Mouse (Mus musculus): ENCODE data around the gene Lgi4. TPM values are rescaled to one million over a fixed set of nuclear protein-coding genes. Genes with fewer than 3 reads are reported as not detected.
A peak's percentile ranks its signal among the peaks of the same experiment; 100 is the strongest.

Gene Lgi4
- polyA plus RNA-seq, 1 experiment: 48.9 TPM

DNA sequence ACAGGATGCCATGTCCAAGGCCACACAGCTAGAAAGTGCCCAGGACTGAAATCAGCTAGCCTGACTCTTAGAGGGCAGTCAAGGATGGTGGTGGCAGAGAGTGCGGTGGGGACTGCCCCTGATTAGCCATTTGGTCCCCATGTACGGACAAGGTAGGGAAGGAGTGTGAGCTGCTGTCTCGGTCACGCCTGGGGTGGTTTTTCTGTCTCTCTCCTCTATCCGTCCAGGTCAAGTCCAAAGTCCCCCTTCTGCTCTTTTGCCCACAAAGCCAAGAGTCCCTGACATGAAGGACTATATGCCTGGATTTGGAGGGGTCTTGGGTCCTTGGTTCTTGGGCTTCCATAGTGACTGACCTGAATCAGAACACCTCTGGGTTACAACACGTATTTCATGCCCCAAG, 54.7 kb downstream of the Lgi4 start:
- WGBS: 95% methylated on average over 6 of the region's 6 CpGs
- Histone ChIP-seq H3K4me3 (replicated peaks; ENCODE audit: insufficient read depth, low read depth, low read length) (no peak overlapping the region), H3K27me3 (ENCODE audit: control insufficient read depth, insufficient read depth, low read length) (no peaks in the 10 kb centered on the region), H3K27ac (ENCODE audit: insufficient read depth, low read length) (no peak overlapping the region), H3K4me1 (ENCODE audit: control insufficient read depth, insufficient read depth, low read length) (peaks cover 42% of the 10 kb centered on the region)
- TF ChIP-seq POLR2A (IDR thresholded peaks at IDR 0.05; ENCODE audit: borderline replicate concordance, insufficient read depth, low read length): no peak
- TF ChIP-seq CTCF (IDR thresholded peaks at IDR 0.05; ENCODE audit: borderline replicate concordance, insufficient read depth, low read depth, low read length): no peak
- DNase-seq: no peak

DNA sequence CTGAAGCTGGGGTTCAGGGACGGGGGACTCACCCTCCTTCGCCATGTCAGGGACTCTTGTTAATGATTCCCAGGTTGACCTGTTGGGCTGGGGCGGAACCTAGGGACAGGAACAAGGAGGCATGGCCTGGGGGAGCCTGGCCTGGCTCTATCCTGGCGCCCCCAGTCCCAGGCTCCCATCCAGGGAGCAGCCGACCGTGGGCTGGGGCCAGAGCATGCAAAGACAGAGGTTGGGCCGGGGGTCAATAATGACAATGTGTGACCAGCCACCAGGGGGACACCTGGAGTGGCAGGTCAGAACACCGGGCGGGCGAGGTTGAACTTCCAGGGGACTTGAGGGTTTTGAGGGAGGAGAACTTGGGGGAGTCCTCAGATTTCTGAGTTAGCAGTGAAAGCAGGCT, 55.5 kb downstream of the Lgi4 start:
- TF ChIP-seq CTCF (IDR thresholded peaks at IDR 0.05; ENCODE audit: borderline replicate concordance, insufficient read depth, low read depth, low read length) (no peak; the same call in 1 of the 2 replicates), POLR2A (IDR thresholded peaks at IDR 0.05; ENCODE audit: borderline replicate concordance, insufficient read depth, low read length) (no peak)
- Histone ChIP-seq H3K4me3 (replicated peaks; ENCODE audit: insufficient read depth, low read depth, low read length) (no peak overlapping the region), H3K4me1 (ENCODE audit: control insufficient read depth, insufficient read depth, low read length) (peaks cover 45% of the 10 kb centered on the region), H3K27me3 (ENCODE audit: control insufficient read depth, insufficient read depth, low read length) (no peaks in the 10 kb centered on the region), H3K27ac (ENCODE audit: insufficient read depth, low read length) (no peak overlapping the region)
- no peak for DNase-seq
- WGBS: 74% methylated on average over 10 of the region's 10 CpGs

GRCm38 (mm10) chr7:31115182-31115581, 56.0 kb downstream of the Lgi4 start, which contains the start of gene Hpn:
TSS of gene Hpn (minus strand) at chr7:31115290.
- Histone ChIP-seq H3K4me3 (replicated peaks; ENCODE audit: insufficient read depth, low read depth, low read length) (no peak within 1 kb of the TSS), H3K27ac (ENCODE audit: insufficient read depth, low read length) (peak within 1 kb of the TSS; percentile 42; the same call in 1 of the 2 replicates), H3K27me3 (ENCODE audit: control insufficient read depth, insufficient read depth, low read length) (no peaks in the 10 kb centered on the region), H3K4me1 (ENCODE audit: control insufficient read depth, insufficient read depth, low read length) (peaks cover 45% of the 10 kb centered on the region)
- DNase-seq: peak; percentile 43 to 46
- 41% methylated on average over 15 of the region's 15 CpGs for WGBS
- TF ChIP-seq CTCF (IDR thresholded peaks at IDR 0.05; ENCODE audit: borderline replicate concordance, insufficient read depth, low read depth, low read length) (no peak), POLR2A (IDR thresholded peaks at IDR 0.05; ENCODE audit: borderline replicate concordance, insufficient read depth, low read length) (no peak)

GRCm38 (mm10) chr7:31115587-31116043, 56.5 kb downstream of the Lgi4 start:
- TF ChIP-seq POLR2A (IDR thresholded peaks at IDR 0.05; ENCODE audit: borderline replicate concordance, insufficient read depth, low read length) (no peak), CTCF (IDR thresholded peaks at IDR 0.05; ENCODE audit: borderline replicate concordance, insufficient read depth, low read depth, low read length) (no peak)
- 7% methylated on average over 17 of the region's 17 CpGs for whole genome bisulfite sequencing
- Histone ChIP-seq H3K4me3 (replicated peaks; ENCODE audit: insufficient read depth, low read depth, low read length) (no peak overlapping the region), H3K4me1 (ENCODE audit: control insufficient read depth, insufficient read depth, low read length) (peaks cover 47% of the 10 kb centered on the region), H3K27me3 (ENCODE audit: control insufficient read depth, insufficient read depth, low read length) (no peaks in the 10 kb centered on the region), H3K27ac (ENCODE audit: insufficient read depth, low read length) (peak overlapping the region; percentile 42; the same call in 1 of the 2 replicates)
- DNase-seq: peak; percentile 81 to 83

- no peak overlapping the region for H3K4me3 ChIP-seq (replicated peaks; ENCODE audit: insufficient read depth, low read depth, low read length)
- WGBS: 62% methylated on average over 16 of the region's 16 CpGs
- no peak overlapping the region; the same call in 1 of the 2 replicates for H3K27ac ChIP-seq (ENCODE audit: insufficient read depth, low read length)
- TF ChIP-seq POLR2A (IDR thresholded peaks at IDR 0.05; ENCODE audit: borderline replicate concordance, insufficient read depth, low read length) (no peak), CTCF (IDR thresholded peaks at IDR 0.05; ENCODE audit: borderline replicate concordance, insufficient read depth, low read depth, low read length) (no peak)
- H3K4me1 ChIP-seq (ENCODE audit: control insufficient read depth, insufficient read depth, low read length): peaks cover 57% of the 10 kb centered on the region
- no peaks in the 10 kb centered on the region for H3K27me3 ChIP-seq (ENCODE audit: control insufficient read depth, insufficient read depth, low read length)
- DNase-seq: peak; percentile 44 to 45
Observed at GRCm38 (mm10) chr7:31116721-31117145, 57.6 kb downstream of the Lgi4 start.

- H3K27me3 ChIP-seq (ENCODE audit: control insufficient read depth, insufficient read depth, low read length): no peaks in the 10 kb centered on the region
- peak overlapping the region; percentile 25 for H3K4me3 ChIP-seq (replicated peaks; ENCODE audit: insufficient read depth, low read depth, low read length)
- WGBS: 15% methylated on average over 11 of the region's 11 CpGs
- peaks cover 58% of the 10 kb centered on the region for H3K4me1 ChIP-seq (ENCODE audit: control insufficient read depth, insufficient read depth, low read length)
- TF ChIP-seq POLR2A (IDR thresholded peaks at IDR 0.05; ENCODE audit: borderline replicate concordance, insufficient read depth, low read length): peak; percentile 17; the same call in 1 of the 2 replicates
- TF ChIP-seq CTCF (IDR thresholded peaks at IDR 0.05; ENCODE audit: borderline replicate concordance, insufficient read depth, low read depth, low read length): no peak
- DNase-seq: peak; percentile 67 to 78
- peak overlapping the region; percentile 85 for H3K27ac ChIP-seq (ENCODE audit: insufficient read depth, low read length)
Observed at GRCm38 (mm10) chr7:31117465-31117864, 58.3 kb downstream of the Lgi4 start.

DNA sequence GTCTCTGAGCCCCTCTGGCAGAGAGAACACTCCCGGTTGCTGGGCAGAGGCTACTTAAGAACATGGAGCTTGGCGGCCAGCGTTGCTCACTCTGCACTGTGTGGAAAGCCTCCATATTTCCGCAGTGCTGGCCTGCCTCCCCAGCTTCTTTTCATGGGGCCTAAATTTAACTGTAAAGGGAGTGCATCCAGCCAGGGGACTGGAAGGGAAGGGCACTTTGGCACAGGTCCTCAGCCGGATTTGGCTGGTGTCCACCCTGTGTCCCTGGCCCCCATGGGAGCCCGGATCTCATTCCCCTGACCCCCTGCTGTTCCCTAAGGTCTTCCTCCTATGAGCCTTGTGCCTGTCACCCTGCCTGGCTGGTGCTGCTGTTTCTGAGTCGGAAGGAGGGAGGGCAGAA, 59.3 kb downstream of the Lgi4 start:
- H3K27me3 ChIP-seq (ENCODE audit: control insufficient read depth, insufficient read depth, low read length): no peaks in the 10 kb centered on the region
- TF ChIP-seq CTCF (IDR thresholded peaks at IDR 0.05; ENCODE audit: borderline replicate concordance, insufficient read depth, low read depth, low read length) (no peak), POLR2A (IDR thresholded peaks at IDR 0.05; ENCODE audit: borderline replicate concordance, insufficient read depth, low read length) (no peak)
- peak; percentile 81 to 82 for DNase-seq
- peak overlapping the region; percentile 83 for H3K27ac ChIP-seq (ENCODE audit: insufficient read depth, low read length)
- 4% methylated on average over 7 of the region's 7 CpGs for whole genome bisulfite sequencing
- H3K4me3 ChIP-seq (replicated peaks; ENCODE audit: insufficient read depth, low read depth, low read length): peak overlapping the region; percentile 6
- H3K4me1 ChIP-seq (ENCODE audit: control insufficient read depth, insufficient read depth, low read length): peaks cover 64% of the 10 kb centered on the region

DNA sequence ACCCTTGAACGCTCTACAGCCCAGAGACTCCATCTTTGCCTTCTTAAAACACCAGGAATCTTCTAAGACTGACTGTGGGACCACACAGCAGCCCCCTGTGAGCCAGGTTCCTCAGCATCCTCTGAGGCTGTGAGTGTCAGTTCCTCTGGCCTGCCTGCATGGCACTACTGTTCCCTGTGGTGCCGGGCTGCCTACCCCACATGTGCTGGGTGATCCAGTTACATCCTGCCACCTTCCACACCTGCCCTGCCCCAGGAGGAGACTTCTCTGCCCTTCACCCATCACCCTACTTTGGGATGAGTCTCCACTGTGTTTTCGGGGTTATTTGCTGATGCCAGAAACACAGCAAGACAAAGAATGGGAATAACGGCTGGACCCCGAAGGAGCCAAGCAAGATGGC, 60.4 kb downstream of the Lgi4 start:
- H3K4me3 ChIP-seq (replicated peaks; ENCODE audit: insufficient read depth, low read depth, low read length): no peak overlapping the region
- peak in 1 of 2 experiments; percentile 46 for DNase-seq
- 31% methylated on average over 5 of the region's 5 CpGs for WGBS
- H3K27me3 ChIP-seq (ENCODE audit: control insufficient read depth, insufficient read depth, low read length): no peaks in the 10 kb centered on the region
- H3K27ac ChIP-seq (ENCODE audit: insufficient read depth, low read length): peak overlapping the region; percentile 83
- H3K4me1 ChIP-seq (ENCODE audit: control insufficient read depth, insufficient read depth, low read length): peaks cover 64% of the 10 kb centered on the region
- no peak for TF ChIP-seq POLR2A (IDR thresholded peaks at IDR 0.05; ENCODE audit: borderline replicate concordance, insufficient read depth, low read length)
- TF ChIP-seq CTCF (IDR thresholded peaks at IDR 0.05; ENCODE audit: borderline replicate concordance, insufficient read depth, low read depth, low read length): no peak

Other genes with a start within 250 kb of the Lgi4 start
- 0.03 TPM in 1 of 2 replicates, not detected in the other for gene Ffar2, start 235.6 kb upstream of the Lgi4 start, polyA plus RNA-seq (2012; rRNA removed)
- gene Ffar3, start 203.2 kb upstream of the Lgi4 start, polyA plus RNA-seq (2012; rRNA removed): not detected in 2 replicates
- not detected in 2 replicates for gene Ffar1, start 197.8 kb upstream of the Lgi4 start, polyA plus RNA-seq (2012; rRNA removed)
- gene Cd22, start 179.0 kb upstream of the Lgi4 start, polyA plus RNA-seq (2012; rRNA removed): 0.11 and 0.19 TPM in 2 replicates
- 683 and 783 TPM in 2 replicates for gene Mag, start 144.5 kb upstream of the Lgi4 start, polyA plus RNA-seq (2012; rRNA removed)
- gene Hamp2, start 134.7 kb upstream of the Lgi4 start, polyA plus RNA-seq (2012; rRNA removed): not detected in 2 replicates
- not detected in 2 replicates for gene Hamp, start 115.3 kb upstream of the Lgi4 start, polyA plus RNA-seq (2012; rRNA removed)
- 226 and 230 TPM in 2 replicates for gene Usf2, start 102.5 kb upstream of the Lgi4 start, polyA plus RNA-seq (2012; rRNA removed)
- 9.2 and 9.4 TPM in 2 replicates for gene Lsr, start 85.9 kb upstream of the Lgi4 start, polyA plus RNA-seq (2012; rRNA removed)
- 0.13 and 0.29 TPM in 2 replicates for gene Fam187b, start 85.6 kb upstream of the Lgi4 start, polyA plus RNA-seq (2012; rRNA removed)
- 9.0 and 14.8 TPM in 2 replicates for gene Fxyd5, start 16.9 kb upstream of the Lgi4 start, polyA plus RNA-seq (2012; rRNA removed)
- 72.5 and 99.7 TPM in 2 replicates for gene Fxyd7, start 7.9 kb upstream of the Lgi4 start, polyA plus RNA-seq (2012; rRNA removed)
- 202 and 222 TPM in 2 replicates for gene Fxyd1, start 2.1 kb upstream of the Lgi4 start, polyA plus RNA-seq (2012; rRNA removed)
- 1.3 and 1.4 TPM in 2 replicates for gene Fxyd3, start 17.4 kb downstream of the Lgi4 start, polyA plus RNA-seq (2012; rRNA removed)
- 9.4 and 10.8 TPM in 2 replicates for gene Hpn, start 55.9 kb downstream of the Lgi4 start, polyA plus RNA-seq (2012; rRNA removed)
- 1,376 and 1,380 TPM in 2 replicates for gene Scn1b, start 67.7 kb downstream of the Lgi4 start, polyA plus RNA-seq (2012; rRNA removed)
- 148 and 153 TPM in 2 replicates for gene Gramd1a, start 96.6 kb downstream of the Lgi4 start, polyA plus RNA-seq (2012; rRNA removed)
- not detected in 2 replicates for gene Scgb2b2, start 231.2 kb downstream of the Lgi4 start, polyA plus RNA-seq (2012; rRNA removed)
- gene Scgb1b2, start 232.5 kb downstream of the Lgi4 start, polyA plus RNA-seq (2012; rRNA removed): not detected in 2 replicates